Mouse (Mus musculus) hindlimb bud, embryonic 11.5 days (tissue): ENCODE data around the gene Chka.

Source experiments
- DNase-seq: peaks from one replicate; pipeline ENCODE4 v3.0.0-alpha.2; 2012; ENCODE audit warnings: low read depth, low spot score; ENCODE audit errors: extremely low spot score

Chka gene

GRCm38 (mm10) chr19:3851502-3851962 is at the start of gene Chka:
Chka (plus strand) TSS chr19:3851773.
- DNase-seq: peak; percentile 67

- DNase-seq: no peak
Measured at GRCm38 (mm10) chr19:3805526-3805925, 46.0 kb upstream of the Chka start.

GRCm38 (mm10) chr19:3810536-3811233 is 40.9 kb upstream of the Chka start:
- DNase-seq: no peak

DNA sequence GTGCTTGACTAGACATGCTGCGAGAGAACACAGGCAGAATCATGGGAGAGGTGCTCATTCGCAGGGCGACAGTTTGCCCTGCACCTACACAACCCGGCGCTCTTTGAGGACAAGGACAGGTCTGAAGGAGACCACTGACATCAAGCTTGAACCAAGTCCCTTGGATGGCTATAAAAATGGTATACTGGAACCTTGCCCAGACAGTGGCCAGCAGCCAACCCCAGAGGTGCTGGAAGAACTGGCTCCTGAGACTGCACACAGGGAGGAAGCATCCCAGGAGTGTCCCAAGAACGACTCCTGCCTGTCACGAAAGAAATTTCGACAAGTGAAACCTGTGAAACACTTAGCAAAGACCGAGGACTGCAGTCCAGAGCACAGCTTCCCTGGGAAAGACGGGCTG is 37.1 kb upstream of the Chka start:
- no peak for DNase-seq

DNA sequence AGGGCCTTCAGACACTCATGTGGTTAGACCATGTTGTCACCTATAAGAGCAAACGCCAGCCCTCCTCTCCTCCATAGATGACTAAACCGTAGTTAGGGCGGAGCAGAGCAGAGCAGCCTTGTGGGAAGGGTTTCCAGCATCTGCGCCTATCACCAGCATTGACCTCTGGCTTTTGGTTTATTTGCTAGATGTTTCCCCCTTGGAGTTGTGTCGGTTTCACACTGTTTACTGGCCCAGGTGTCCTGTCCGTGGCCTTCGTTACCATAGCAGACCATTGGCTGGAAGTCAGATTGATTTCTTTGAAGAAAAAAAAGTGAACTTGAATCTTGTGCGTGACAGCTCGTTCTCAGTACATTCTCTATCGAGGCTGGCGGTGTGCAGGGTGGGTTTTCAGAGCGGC is 35.7 kb upstream of the Chka start:
- no peak for DNase-seq

DNA sequence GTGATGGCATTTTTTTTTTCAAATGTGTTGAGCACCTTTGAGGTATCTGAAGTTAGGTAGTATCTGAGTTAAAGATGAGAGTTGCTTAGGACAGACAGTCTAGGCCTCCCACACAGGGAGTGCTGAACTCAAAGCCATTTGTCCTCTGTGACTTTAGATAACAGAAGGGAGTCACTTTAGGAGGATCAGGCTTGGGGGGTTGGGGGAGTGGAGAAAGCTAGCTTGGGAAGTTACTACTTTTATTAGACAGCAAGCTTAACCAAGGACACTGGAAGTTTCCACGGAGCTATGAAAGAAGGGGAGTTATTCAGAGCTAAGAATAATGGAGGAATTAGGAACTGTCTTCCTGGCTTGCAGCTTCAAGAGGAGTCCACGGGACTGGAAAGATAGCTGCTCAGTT is 32.5 kb upstream of the Chka start:
- DNase-seq: no peak

DNA sequence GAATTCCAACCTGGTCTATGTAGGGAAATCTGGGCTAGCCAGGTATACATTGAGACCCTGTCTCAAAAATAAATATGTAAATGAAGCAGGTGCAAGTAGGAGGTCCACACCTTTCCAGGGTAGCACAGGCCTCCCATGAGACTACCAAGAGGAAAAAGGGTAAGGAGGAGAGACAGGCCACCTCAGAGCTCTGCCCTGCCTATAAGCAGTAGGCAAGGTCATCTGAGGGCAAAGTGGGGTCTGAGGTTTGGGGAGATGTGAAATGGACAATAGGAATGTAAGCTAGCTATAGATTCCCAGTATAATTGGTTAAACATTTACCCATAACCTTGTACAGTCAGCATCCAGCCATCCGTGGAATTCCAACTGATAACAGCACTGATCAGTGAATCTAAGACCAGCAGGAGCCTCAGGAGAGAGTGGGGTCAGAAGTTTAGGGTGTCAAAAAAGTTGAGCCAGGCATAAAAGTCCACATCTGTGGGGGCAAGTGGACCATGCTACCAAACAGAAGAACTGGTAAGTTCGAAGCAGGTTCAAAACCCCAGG is 31.6 kb upstream of the Chka start:
- DNase-seq: no peak

GRCm38 (mm10) chr19:3825044-3825443 is 26.5 kb upstream of the Chka start:
- DNase-seq: no peak

GRCm38 (mm10) chr19:3829863-3830262 is 21.7 kb upstream of the Chka start:
- no peak for DNase-seq

DNA sequence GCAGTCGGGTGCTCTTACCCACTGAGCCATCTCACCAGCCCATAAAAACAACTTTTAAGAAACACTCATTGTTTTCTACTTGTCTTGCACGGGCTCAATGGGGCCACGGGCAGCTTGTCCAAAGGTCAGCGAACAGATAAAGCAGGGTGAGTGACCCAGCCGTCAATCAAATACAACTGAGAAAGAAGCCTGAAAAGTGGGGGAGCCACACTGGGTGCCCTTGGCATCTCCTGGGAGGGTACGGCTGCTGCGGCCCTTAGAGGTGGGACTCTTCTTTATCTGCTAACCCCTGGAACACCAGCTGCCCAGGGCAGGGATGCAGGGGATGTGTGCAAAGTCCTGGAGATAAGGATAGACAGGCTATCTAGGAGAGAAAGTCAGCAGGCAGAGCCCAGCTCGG is 19.9 kb upstream of the Chka start:
- DNase-seq: no peak

DNA sequence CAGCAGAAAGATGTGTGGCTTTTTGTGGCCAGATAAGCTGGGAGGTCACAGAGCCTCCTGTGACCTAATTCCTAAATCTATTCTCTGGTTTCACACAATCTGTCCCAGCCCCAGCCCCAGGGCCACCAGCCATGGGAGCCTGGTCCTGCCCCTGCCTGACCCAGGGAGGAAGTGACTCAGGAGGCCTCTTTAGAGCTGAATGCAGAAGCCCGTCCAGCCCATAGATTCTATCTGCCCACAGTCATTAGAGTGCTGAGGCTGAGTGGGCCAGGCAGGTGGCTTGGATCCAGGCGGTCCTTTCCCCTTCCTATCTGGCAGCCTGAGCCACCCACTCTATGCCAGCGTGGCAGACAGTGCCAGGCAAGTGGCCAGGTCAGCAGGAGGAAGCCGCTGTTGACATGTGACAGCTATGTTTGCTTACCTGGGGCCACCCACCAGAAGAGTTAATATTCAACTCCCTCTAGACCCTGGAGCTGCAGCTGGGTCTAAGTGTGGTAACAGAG is 18.7 kb upstream of the Chka start:
- no peak for DNase-seq

DNA sequence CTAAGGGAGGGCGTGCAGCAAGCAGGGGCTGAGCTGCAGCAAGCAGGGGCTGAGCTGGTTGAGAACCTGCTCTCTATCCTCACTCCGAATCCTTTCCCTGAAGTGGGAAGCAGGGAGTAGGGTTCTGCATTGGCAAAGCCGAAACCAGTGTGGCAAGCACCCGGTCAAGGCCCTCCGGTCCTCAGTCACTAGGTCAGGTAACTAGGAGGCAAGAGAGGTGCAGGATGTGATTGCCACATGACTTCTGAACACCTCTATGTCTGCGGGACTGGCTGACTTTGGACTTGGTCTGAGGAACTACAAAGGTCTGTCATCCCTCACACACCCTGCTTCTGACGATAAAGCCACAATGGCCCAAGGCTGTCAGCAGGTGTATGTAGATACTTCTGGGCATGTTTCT is 17.3 kb upstream of the Chka start:
- no peak for DNase-seq

- no peak for DNase-seq
Measured at GRCm38 (mm10) chr19:3836791-3837190, 14.8 kb upstream of the Chka start.

GRCm38 (mm10) chr19:3838931-3839330 is 12.6 kb upstream of the Chka start:
- DNase-seq: no peak

- no peak for DNase-seq
Measured at GRCm38 (mm10) chr19:3839686-3840085, 11.9 kb upstream of the Chka start.

- no peak for DNase-seq
Measured at GRCm38 (mm10) chr19:3840214-3840651, 11.3 kb upstream of the Chka start.

GRCm38 (mm10) chr19:3840685-3841084 is 10.9 kb upstream of the Chka start:
- no peak for DNase-seq

- no peak for DNase-seq
Measured at GRCm38 (mm10) chr19:3842359-3843148, 9.0 kb upstream of the Chka start.

- DNase-seq: no peak
Measured at GRCm38 (mm10) chr19:3843629-3844028, 7.9 kb upstream of the Chka start.

- DNase-seq: no peak
Measured at GRCm38 (mm10) chr19:3844836-3845235, 6.7 kb upstream of the Chka start.

DNA sequence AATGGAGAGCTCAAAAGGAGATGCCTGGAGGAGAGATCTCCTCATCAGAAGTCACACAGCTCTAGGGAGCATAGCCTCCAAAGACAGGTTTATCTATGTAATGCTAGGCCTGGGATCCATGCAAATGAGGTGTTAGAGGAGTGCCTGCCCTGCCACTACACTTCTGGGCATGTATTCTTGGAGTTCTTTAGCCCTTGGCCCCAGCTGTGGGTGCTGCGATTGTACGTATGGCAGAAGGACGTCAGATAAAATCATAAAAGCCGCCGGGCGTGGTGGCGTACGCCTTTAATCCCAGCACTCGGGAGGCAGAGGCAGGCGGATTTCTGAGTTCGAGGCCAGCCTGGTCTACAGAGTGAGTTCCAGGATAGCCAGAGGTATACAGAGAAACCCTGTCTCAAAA is 6.2 kb upstream of the Chka start:
- DNase-seq: no peak
